Mouse (Mus musculus) cortical plate, adult 2 months (tissue): Measurements from ENCODE around the gene Ndst4. TPM values are rescaled to one million over a fixed set of nuclear protein-coding genes. Genes with fewer than 3 reads are reported as not detected.

Experiments
- H3K27ac ChIP-seq: fragments of 200-500 bp; 2 replicates; pipeline ENCODE4 v1.5.1; 2012; ENCODE audit warnings: low read length, control low read depth, inconsistent platforms; ENCODE audit not compliant: insufficient read depth
- H3K4me1 ChIP-seq: fragments of 200-500 bp; 2 replicates; pipeline ENCODE4 v1.6.1; 2011; ENCODE audit warnings: low read length; ENCODE audit not compliant: control insufficient read depth, insufficient read depth
- H3K4me3 ChIP-seq: fragments of 200-500 bp; 2 replicates; pipeline ENCODE4 v1.5.1; 2011; ENCODE audit warnings: mild to moderate bottlenecking, low read length, control low read depth; ENCODE audit not compliant: insufficient read depth
- CTCF ChIP-seq: fragments of 200-500 bp; IDR thresholded peaks from 2 replicates; pipeline ENCODE4 v1.5.1; 2011; ENCODE audit warnings: mild to moderate bottlenecking, control low read depth, low read length; ENCODE audit not compliant: insufficient read depth; ENCODE audit errors: extremely low read depth
- POLR2A ChIP-seq: fragments of 200-500 bp; IDR thresholded peaks from 2 replicates; pipeline ENCODE4 v1.6.1; 2011; ENCODE audit warnings: mild to moderate bottlenecking, low read length, control low read depth; ENCODE audit not compliant: insufficient read depth; ENCODE audit errors: extremely low read depth
- polyA plus RNA-seq: library from polyadenylated mRNA; depleted of rRNA; stranded (reverse); fragments of >200 nt; gene quantifications from 2 replicates; pipeline ENCODE4 v1.2.3, GENCODE M21; 2012

Ndst4 gene
- polyA plus RNA-seq, 1 experiment = 0.31 TPM

DNA sequence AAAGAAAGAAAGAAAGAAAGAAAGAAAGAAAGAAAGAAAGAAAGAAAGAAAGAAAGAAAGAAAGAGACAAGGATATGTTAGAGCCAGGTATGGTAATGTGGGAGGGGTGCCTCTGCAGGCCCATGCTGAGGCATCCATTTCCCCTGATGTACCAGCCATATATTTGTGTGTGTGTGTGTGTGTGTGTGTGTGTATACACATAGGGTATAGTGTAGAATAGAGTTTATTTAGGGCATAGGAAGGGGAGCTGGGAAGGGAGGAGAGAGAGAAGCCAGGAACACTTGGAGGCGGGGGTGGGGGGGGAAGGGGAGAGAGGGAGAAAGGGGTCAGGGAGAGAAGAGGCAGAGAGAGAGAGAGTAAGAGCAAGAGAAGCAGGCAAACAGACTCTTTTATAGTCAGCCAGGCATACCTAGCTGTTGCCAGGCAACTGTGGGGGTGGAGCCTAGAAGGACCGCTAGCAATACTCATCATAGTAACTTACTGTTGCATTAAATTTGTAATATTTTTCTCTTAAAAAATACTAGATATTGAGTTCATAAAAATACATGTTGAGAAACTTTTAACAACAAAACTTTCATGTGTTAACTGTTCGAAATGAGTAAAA lies 256.3 kb downstream of the Ndst4 start:
- no peak for TF ChIP-seq CTCF
- no peak for TF ChIP-seq POLR2A
- H3K4me1 ChIP-seq = no peaks in the 10 kb centered on the region
- H3K27ac ChIP-seq = no peak overlapping the region
- no peak overlapping the region for H3K4me3 ChIP-seq

DNA sequence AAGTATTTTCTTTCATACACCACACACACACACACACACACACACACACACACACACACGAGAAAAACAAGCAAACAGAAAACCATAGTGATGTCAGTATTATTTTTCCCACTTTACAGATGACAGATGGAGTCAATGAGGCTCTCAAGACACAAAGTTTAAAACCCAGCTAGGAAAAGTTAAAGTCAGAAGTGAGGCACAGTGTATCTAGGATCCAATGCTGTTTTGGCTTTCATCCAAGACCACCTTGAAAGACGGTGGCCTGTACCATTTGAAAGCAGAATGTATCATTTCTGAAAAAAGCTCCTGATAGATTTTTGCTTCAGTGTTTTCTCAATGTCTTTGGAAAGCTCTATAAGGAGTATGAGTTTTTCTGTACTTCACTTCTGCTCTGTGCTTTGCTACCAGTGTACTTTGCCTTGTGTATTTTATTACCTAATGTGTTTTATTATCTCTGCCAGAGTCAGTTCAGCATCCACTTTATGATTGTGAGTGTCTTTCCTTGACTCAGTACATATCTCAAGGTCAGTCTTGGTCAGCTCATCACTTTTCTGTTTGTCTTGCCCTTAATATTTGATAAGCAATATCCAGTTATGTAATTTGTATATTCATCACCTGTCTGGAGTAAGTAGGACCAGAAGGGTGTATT lies 257.1 kb downstream of the Ndst4 start:
- Histone ChIP-seq H3K4me3 (no peak overlapping the region), H3K4me1 (no peaks in the 10 kb centered on the region), H3K27ac (no peak overlapping the region)
- TF ChIP-seq POLR2A (no peak), CTCF (no peak)

DNA sequence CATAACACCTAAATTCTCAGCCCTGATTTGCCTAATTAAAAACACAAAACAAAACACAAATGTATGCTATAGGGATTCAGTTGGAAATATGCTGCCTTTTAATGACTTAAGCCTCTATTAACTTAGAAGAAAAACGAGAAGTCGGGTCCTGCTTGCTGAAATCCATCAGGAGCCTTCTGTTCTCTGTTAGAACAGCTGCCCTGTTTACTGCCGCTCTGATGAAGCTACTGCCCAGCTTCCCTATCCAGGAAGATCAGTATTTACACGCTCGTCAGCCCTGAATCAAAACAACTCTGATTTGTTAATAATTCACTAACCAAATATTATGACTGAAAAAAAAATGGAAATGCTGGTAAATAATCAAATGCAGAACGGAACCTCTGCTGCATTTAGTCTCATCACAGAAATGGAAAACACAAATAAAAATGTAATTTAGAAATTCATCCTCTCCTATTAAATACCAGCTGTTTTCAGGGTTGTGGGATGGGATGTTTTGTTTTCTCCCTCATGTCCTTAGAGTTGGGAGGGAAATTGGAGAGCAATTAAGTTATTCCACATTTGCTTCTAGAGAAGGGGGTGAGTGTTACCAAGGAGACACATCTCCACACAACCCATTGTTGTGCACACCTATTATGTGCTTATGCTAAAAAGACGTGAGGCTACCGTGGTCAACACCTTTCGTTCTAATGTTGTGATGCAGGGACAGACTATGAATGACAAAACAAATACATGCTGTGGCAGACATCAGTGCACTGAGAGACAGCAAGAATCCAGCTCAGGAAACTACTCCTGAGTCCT lies 270.3 kb downstream of the Ndst4 start:
- no peak for TF ChIP-seq POLR2A
- TF ChIP-seq CTCF = no peak
- no peaks in the 10 kb centered on the region for H3K4me1 ChIP-seq
- H3K4me3 ChIP-seq = no peak overlapping the region
- no peak overlapping the region for H3K27ac ChIP-seq

DNA sequence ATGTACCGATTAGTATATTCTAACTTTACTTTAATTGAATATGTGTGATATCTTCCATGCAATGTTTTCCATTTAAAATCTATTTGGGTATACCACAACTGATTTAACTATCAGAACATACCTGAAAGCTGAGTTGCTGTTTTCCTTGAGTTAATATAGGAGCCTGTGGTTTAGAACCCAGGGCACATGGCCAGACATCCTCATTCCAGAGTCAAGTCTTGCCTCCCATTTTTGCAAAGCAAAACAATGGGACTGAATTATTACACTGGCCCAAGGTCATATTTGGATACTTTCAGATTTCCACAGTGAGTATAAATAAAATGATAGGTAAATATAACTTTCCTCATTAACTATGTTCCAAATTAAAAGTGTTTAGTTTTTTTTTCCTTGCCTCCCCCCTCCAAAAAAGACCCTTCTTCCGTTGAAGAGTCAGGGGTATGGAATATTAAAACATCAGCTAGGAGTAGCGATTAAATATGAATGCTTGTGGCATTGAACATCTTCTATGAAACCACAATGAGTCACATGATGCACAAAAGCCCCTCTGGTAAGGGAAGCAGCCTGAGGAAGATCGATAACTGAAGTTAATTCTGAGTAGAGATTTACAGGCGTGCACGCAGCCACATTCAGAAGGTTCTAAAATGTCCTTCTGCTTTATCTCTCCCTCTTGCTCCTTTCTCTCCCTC lies 271.5 kb downstream of the Ndst4 start:
- Histone ChIP-seq H3K4me3 (no peak overlapping the region), H3K4me1 (no peaks in the 10 kb centered on the region), H3K27ac (no peak overlapping the region)
- TF ChIP-seq POLR2A = no peak
- TF ChIP-seq CTCF = no peak

DNA sequence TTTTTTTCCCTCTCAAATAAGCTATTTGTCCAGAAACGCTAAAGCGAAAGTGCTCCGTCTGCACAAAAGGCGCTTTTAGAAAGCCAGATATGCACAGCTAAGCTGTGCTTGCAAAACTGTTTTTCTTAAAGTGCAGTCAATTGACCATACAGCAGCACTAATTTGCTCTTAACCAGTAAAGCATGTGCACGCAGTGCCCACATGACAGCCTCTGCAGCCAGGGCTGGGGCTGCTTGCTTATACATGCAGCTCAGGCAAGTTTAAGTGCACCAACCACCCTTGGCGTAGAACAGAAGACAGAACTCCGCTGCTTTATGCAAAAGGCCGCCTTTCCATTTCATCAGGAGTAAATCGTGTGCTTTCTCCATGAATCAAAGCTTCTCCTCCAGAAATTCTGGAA lies 275.0 kb downstream of the Ndst4 start:
- H3K4me3 ChIP-seq = no peak overlapping the region
- no peak for TF ChIP-seq POLR2A
- no peak for TF ChIP-seq CTCF
- H3K4me1 ChIP-seq = no peaks in the 10 kb centered on the region
- H3K27ac ChIP-seq = no peak overlapping the region

DNA sequence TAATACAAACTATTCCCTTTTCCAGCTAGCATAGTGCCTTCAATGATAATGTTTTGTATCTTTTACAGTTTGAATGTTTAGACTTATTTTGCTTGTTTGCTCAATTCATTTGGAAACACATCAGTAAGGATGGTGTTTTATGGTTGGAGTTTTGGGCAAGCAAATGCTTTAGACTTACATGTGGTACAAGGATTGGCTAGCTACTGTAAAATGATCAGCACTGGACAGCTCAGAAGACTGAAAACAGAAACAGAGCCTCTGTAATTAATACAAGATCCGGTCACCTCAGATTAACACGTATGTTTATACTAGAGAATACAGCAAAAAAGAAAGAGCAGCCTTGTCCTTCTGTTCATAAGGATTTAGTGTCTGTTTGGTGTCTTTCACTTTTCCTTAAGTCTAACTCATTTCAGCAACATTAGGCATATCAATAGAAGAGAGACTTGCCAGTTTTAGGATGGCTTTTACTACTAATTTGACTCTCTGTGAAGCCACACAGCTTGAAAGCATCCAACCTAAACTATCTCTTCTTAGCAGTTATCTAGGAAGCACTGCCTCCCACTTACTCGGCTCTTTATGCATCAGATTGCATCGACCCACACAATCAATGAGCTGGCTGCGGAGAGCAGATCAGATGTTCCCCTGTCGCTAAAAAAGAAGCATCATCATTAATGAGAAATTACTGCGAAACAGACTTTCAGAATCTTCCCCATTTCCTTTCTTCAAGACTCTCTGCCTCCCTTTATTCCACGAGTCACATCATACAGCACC lies 279.8 kb downstream of the Ndst4 start:
- Histone ChIP-seq H3K4me3 (no peak overlapping the region), H3K27ac (no peak overlapping the region), H3K4me1 (no peaks in the 10 kb centered on the region)
- no peak for TF ChIP-seq CTCF
- TF ChIP-seq POLR2A = no peak

DNA sequence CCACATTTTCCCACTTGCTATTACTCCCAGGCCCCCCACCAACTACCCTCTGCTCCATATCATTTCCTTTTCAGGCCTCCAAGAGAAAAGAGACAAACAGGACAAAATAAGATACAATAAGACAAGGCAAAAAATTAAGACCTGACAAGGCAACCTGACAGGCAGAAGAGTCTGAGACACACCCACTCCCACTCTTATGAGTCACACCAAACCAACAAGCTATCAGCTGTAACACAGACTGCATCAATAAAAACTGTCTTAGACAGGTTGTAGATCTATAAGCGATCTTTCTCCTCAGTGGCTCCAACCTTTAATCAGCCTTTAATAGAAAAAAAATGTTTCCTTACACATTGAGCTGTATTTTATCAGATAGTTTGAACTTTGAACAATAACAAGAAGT lies 280.7 kb downstream of the Ndst4 start:
- TF ChIP-seq POLR2A (no peak), CTCF (no peak)
- no peak overlapping the region for H3K27ac ChIP-seq
- H3K4me1 ChIP-seq = no peaks in the 10 kb centered on the region
- no peak overlapping the region for H3K4me3 ChIP-seq

DNA sequence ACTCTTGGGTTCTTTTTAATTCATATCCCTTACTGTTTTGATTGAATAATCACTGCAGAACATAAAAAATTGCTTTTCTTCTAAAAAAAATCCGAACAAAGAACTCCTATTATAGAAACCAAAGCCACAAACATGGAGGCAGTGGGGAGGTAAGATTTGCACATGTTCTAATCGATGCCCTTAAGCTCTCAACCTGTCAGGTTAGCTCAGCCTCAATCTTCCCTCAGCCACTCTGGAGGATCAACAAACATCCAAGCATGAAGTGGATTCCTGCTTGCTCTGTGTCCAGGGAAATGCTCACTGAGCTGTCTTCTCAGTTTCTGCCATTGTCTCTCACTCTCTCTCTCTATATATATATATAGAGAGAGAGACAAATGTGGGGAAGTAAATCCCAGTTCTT lies 283.7 kb downstream of the Ndst4 start:
- TF ChIP-seq CTCF = no peak
- TF ChIP-seq POLR2A = no peak
- no peaks in the 10 kb centered on the region for H3K4me1 ChIP-seq
- H3K4me3 ChIP-seq = no peak overlapping the region
- H3K27ac ChIP-seq = no peak overlapping the region

DNA sequence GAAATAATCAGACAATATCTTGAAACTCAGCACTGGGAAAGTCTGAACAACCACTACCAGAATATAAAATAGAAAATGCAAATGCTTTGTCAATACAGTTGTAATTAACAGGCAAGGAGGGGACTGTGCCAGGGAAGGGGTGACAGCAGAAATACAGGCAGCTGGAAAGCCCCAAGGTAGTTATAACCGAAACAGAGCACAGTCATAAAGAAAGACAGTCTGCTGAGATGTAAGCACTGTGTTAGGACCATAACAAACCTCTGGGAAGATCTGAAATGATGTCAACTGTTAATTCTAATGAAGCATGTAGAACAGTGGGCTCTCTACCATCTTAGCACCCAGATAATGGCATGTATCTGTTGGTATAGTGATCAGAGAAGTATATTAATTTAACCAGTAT lies 287.1 kb downstream of the Ndst4 start:
- H3K4me3 ChIP-seq = no peak overlapping the region
- TF ChIP-seq CTCF = no peak
- TF ChIP-seq POLR2A = no peak
- no peak overlapping the region for H3K27ac ChIP-seq

More for the DNA sequence above, 287.1 kb downstream of the Ndst4 start:
- no peaks in the 10 kb centered on the region for H3K4me1 ChIP-seq
